Mouse (Mus musculus): Measurements from ENCODE around the gene Nsd1. TPM values are rescaled to one million over a fixed set of nuclear protein-coding genes. Genes with fewer than 3 reads are reported as not detected.
"Not testable (repeated sequence)": the region's sequence is repeated elsewhere in the genome, so short reads cannot be mapped to it uniquely, and the experiment has no call there.

The Nsd1 gene
- polyA plus RNA-seq, 1 experiment from 2014 or later: 83.0 TPM

GRCm38 (mm10) chr13:55202758-55203157 is 6.8 kb upstream of the Nsd1 start:
- H3K27ac ChIP-seq; H3K36me3 ChIP-seq; ATAC-seq (ENCODE audit: insufficient number of reproducible peaks, insufficient read depth, low FRiP score, low TSS enrichment, low read depth); H3K9me3 ChIP-seq; H3K27me3 ChIP-seq; H3K4me2 ChIP-seq; H3K4me1 ChIP-seq; H3K9ac ChIP-seq; H3K4me3 ChIP-seq: not testable (repeated sequence)
- WGBS: 86% methylated on average over 4 of the region's 4 CpGs

- Histone ChIP-seq H3K27me3 (no peaks in the 10 kb centered on the region), H3K9me3 (no peaks in the 10 kb centered on the region), H3K4me1 (no peaks in the 10 kb centered on the region), H3K27ac (no peak overlapping the region), H3K4me2 (no peak overlapping the region), H3K9ac (no peak overlapping the region), H3K36me3 (no peaks in the 10 kb centered on the region), H3K4me3 (no peak overlapping the region)
- ATAC-seq (ENCODE audit: insufficient number of reproducible peaks, insufficient read depth, low FRiP score, low TSS enrichment, low read depth): no peak
- 78% methylated on average over 9 of the region's 9 CpGs for WGBS
Measured at GRCm38 (mm10) chr13:55203740-55204139, 5.8 kb upstream of the Nsd1 start.

GRCm38 (mm10) chr13:55204667-55205389 is 4.8 kb upstream of the Nsd1 start:
- no peak for ATAC-seq (ENCODE audit: insufficient number of reproducible peaks, insufficient read depth, low FRiP score, low TSS enrichment, low read depth)
- WGBS: 87% methylated on average over 8 of the region's 11 CpGs

GRCm38 (mm10) chr13:55205448-55206205 is 4.0 kb upstream of the Nsd1 start:
- Histone ChIP-seq H3K4me1 (peaks cover 12% of the 10 kb centered on the region), H3K27ac (no peak overlapping the region), H3K9me3 (no peaks in the 10 kb centered on the region), H3K4me3 (no peak overlapping the region), H3K4me2 (no peak overlapping the region), H3K27me3 (no peaks in the 10 kb centered on the region), H3K9ac (no peak overlapping the region), H3K36me3 (no peaks in the 10 kb centered on the region)
- ATAC-seq (ENCODE audit: insufficient number of reproducible peaks, insufficient read depth, low FRiP score, low TSS enrichment, low read depth): no peak
- 94% methylated on average over 6 of the region's 6 CpGs for WGBS

More at GRCm38 (mm10) chr13:55204667-55205389, 4.8 kb upstream of the Nsd1 start:
- Histone ChIP-seq H3K4me3 (no peak overlapping the region), H3K27me3 (no peaks in the 10 kb centered on the region), H3K9ac (no peak overlapping the region), H3K27ac (no peak overlapping the region), H3K9me3 (no peaks in the 10 kb centered on the region), H3K4me1 (peaks cover 8% of the 10 kb centered on the region), H3K4me2 (no peak overlapping the region), H3K36me3 (no peaks in the 10 kb centered on the region)

- no peak for ATAC-seq (ENCODE audit: insufficient number of reproducible peaks, insufficient read depth, low FRiP score, low TSS enrichment, low read depth)
- Histone ChIP-seq H3K27ac (peak overlapping the region; percentile 97; the same call in 1 of the 2 replicates), H3K9me3 (no peaks in the 10 kb centered on the region; the same call in 1 of the 2 replicates), H3K4me2 (peak overlapping the region; percentile 86; the same call in 1 of the 2 replicates), H3K27me3 (no peaks in the 10 kb centered on the region), H3K4me1 (peaks cover 24% of the 10 kb centered on the region), H3K36me3 (peaks cover 9% of the 10 kb centered on the region), H3K4me3 (peak overlapping the region; percentile 86; the same call in 1 of the 2 replicates), H3K9ac (no peak overlapping the region)
- 63% methylated on average over 13 of the region's 13 CpGs for WGBS
Measured at GRCm38 (mm10) chr13:55208837-55209648, 539 bp upstream of the Nsd1 start.

GRCm38 (mm10) chr13:55210193-55210970 is 800 bp downstream of the Nsd1 start:
- H3K27ac ChIP-seq: peak overlapping the region; percentile 97
- H3K4me1 ChIP-seq: peaks cover 33% of the 10 kb centered on the region
- H3K27me3 ChIP-seq: no peaks in the 10 kb centered on the region
- peak overlapping the region; percentile 86 for H3K4me3 ChIP-seq
- H3K9ac ChIP-seq: peak overlapping the region; percentile 94
- H3K9me3 ChIP-seq: no peaks in the 10 kb centered on the region; the same call in 1 of the 2 replicates
- peaks cover 17% of the 10 kb centered on the region for H3K36me3 ChIP-seq
- under 1% methylated on average over 42 of the region's 77 CpGs for WGBS
- peak overlapping the region; percentile 86 for H3K4me2 ChIP-seq
- peak; percentile 33 for ATAC-seq (ENCODE audit: insufficient number of reproducible peaks, insufficient read depth, low FRiP score, low TSS enrichment, low read depth)

GRCm38 (mm10) chr13:55210971-55211220 is 1.3 kb downstream of the Nsd1 start:
- Histone ChIP-seq H3K4me2 (peak overlapping the region; percentile 86), H3K9ac (peak overlapping the region; percentile 94), H3K36me3 (peaks cover 21% of the 10 kb centered on the region), H3K4me3 (peak overlapping the region; percentile 86), H3K27ac (peak overlapping the region; percentile 97), H3K9me3 (no peaks in the 10 kb centered on the region; the same call in 1 of the 2 replicates), H3K4me1 (peaks cover 38% of the 10 kb centered on the region), H3K27me3 (no peaks in the 10 kb centered on the region)
- ATAC-seq (ENCODE audit: insufficient number of reproducible peaks, insufficient read depth, low FRiP score, low TSS enrichment, low read depth): peak; percentile 63
- 2% methylated on average over 17 of the region's 17 CpGs for WGBS

GRCm38 (mm10) chr13:55211221-55212010 is 1.8 kb downstream of the Nsd1 start:
- H3K9ac ChIP-seq: peak overlapping the region; percentile 94
- H3K27ac ChIP-seq: peak overlapping the region; percentile 97
- H3K9me3 ChIP-seq: no peaks in the 10 kb centered on the region; the same call in 1 of the 2 replicates
- peaks cover 26% of the 10 kb centered on the region for H3K36me3 ChIP-seq
- WGBS: under 1% methylated on average over 58 of the region's 93 CpGs
- H3K27me3 ChIP-seq: no peaks in the 10 kb centered on the region
- peak; percentile 76 for ATAC-seq (ENCODE audit: insufficient number of reproducible peaks, insufficient read depth, low FRiP score, low TSS enrichment, low read depth)
- peaks cover 43% of the 10 kb centered on the region for H3K4me1 ChIP-seq
- peak overlapping the region; percentile 86 for H3K4me3 ChIP-seq
- peak overlapping the region; percentile 86 for H3K4me2 ChIP-seq

- H3K9me3 ChIP-seq: no peaks in the 10 kb centered on the region; the same call in 1 of the 2 replicates
- no peaks in the 10 kb centered on the region for H3K27me3 ChIP-seq
- H3K9ac ChIP-seq: peak overlapping the region; percentile 94
- peak overlapping the region; percentile 97 for H3K27ac ChIP-seq
- H3K4me2 ChIP-seq: peak overlapping the region; percentile 86
- H3K36me3 ChIP-seq: peaks cover 32% of the 10 kb centered on the region
- peaks cover 44% of the 10 kb centered on the region for H3K4me1 ChIP-seq
- H3K4me3 ChIP-seq: peak overlapping the region; percentile 86
- peak; percentile 63 for ATAC-seq (ENCODE audit: insufficient number of reproducible peaks, insufficient read depth, low FRiP score, low TSS enrichment, low read depth)
- 0% methylated on average over 12 of the region's 32 CpGs for WGBS
Measured at GRCm38 (mm10) chr13:55212011-55212360, 2.4 kb downstream of the Nsd1 start.

GRCm38 (mm10) chr13:55212361-55213137 is 3.0 kb downstream of the Nsd1 start:
- ATAC-seq (ENCODE audit: insufficient number of reproducible peaks, insufficient read depth, low FRiP score, low TSS enrichment, low read depth): no peak
- Histone ChIP-seq H3K9me3 (no peaks in the 10 kb centered on the region; the same call in 1 of the 2 replicates), H3K4me2 (peak overlapping the region; percentile 86), H3K27ac (peak overlapping the region; percentile 97), H3K36me3 (peaks cover 38% of the 10 kb centered on the region), H3K4me3 (peak overlapping the region; percentile 86), H3K9ac (peak overlapping the region; percentile 94), H3K4me1 (peaks cover 48% of the 10 kb centered on the region), H3K27me3 (no peaks in the 10 kb centered on the region)
- WGBS: under 1% methylated on average over 57 of the region's 58 CpGs

Data from embryonic facial prominence, embryonic 13.5 days (tissue).